Mouse (Mus musculus): ENCODE results near the gene Vmn2r108. TPM values are rescaled to one million over a fixed set of nuclear protein-coding genes. Genes with fewer than 3 reads are reported as not detected.

Vmn2r108 gene
- not detected for polyA plus RNA-seq (2017; shearing (Covaris generic))

DNA sequence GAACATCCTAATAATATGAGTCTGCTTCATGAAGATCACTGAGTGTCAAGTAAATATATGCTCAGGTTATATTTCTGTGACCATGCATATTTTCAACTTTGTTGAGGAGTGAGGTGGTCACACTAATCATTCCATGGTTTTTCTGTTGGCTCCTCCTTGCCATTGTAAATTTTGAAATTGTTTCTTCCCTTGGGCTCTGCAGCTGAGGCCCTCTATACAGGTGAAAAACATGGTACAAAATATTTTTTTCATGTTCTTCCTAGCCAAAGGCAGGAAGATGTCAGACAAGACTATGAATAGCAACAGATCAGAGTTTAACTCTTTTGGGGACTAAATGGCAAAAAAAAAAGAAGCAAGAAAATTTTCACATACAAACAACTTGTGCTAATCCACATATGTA lies at the start of gene Vmn2r108:
Gene Vmn2r108, minus strand, starts transcription at position 101 of the 400 bp plus-strand sequence.

DNA sequence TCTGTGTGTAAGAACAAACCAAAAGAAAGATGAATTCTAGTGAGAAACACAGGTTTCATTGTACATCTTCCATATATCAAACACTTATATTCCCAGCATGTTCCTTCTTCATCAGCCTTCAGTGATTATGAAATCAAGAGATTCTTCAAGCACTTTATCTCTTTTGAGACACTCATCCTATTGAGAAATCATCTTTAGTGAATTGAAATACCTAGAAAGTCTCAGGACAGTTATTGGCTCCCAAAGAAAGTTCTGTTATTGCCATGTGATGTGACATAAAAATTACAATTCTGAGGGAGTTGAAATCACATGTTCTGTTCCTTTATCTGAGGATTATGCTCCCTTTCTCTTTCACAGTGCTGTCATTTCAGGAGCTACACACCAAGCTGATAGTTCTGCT lies 16.7 kb upstream of the Vmn2r108 start, which contains the start of gene Vmn1r225:
Gene Vmn1r225, plus strand, starts transcription at position 301 of the 400 bp plus-strand sequence.

DNA sequence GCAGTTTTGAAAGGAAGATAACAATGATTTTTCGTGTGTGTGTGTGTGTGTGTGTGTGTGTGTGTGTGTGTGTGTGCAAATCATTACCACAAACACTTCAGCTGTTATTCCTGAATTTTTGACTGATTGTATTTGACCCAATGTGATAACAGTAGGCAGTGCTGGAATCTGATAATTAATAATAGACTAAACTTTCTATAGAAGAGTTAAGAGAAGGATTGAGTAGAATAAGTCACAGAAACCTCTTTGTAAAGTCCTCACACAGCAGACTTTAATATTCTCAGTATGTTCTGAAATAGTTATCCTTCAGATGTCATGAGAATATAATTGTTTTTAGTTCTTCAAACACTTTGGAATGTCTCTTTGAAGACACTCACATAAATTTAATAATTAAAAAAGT lies 67.3 kb downstream of the Vmn2r108 start, which contains the start of gene Vmn1r224:
Gene Vmn1r224, plus strand, starts transcription at position 301 of the 400 bp plus-strand sequence.

Other genes starting within 250 kb of the Vmn2r108 start
- gene Vmn2r105, start 246.3 kb downstream of the Vmn2r108 start, polyA plus RNA-seq (2017; shearing (Covaris generic)), result 0.11 TPM
- not detected for gene Vmn2r106, start 195.8 kb downstream of the Vmn2r108 start, polyA plus RNA-seq (2017; shearing (Covaris generic))
- 0.01 TPM for gene Vmn2r107, start 136.1 kb downstream of the Vmn2r108 start, polyA plus RNA-seq (2017; shearing (Covaris generic))
- not detected for gene Vmn1r224, start 67.2 kb downstream of the Vmn2r108 start, polyA plus RNA-seq (2017; shearing (Covaris generic))
- gene Vmn1r225, start 16.8 kb upstream of the Vmn2r108 start, polyA plus RNA-seq (2017; shearing (Covaris generic)), result not detected
- not detected for gene Vmn2r109, start 83.4 kb upstream of the Vmn2r108 start, polyA plus RNA-seq (2017; shearing (Covaris generic))
- gene Vmn2r110, start 115.1 kb upstream of the Vmn2r108 start, polyA plus RNA-seq (2017; shearing (Covaris generic)), result 0.02 TPM
- not detected for gene Fpr-rs3, start 143.5 kb upstream of the Vmn2r108 start, polyA plus RNA-seq (2017; shearing (Covaris generic))
- gene Vmn1r226, start 201.5 kb upstream of the Vmn2r108 start, polyA plus RNA-seq (2017; shearing (Covaris generic)), result not detected
- not detected for gene Vmn1r227, start 248.5 kb upstream of the Vmn2r108 start, polyA plus RNA-seq (2017; shearing (Covaris generic))